Mouse (Mus musculus) midbrain, embryonic 12.5 days (tissue): ENCODE data around the gene Lca5. TPM values are rescaled to one million over a fixed set of nuclear protein-coding genes. Genes with fewer than 3 reads are reported as not detected.
A peak's percentile ranks its signal among the peaks of the same experiment; 100 is the strongest.

ENCODE experiments used
- ATAC-seq: fragments of 200-750 bp; cut with Nextera tagmentation; 2 replicates; pipeline ENCODE4 v1.8.0; 2017; ENCODE audit warnings: low read depth, moderate TSS enrichment, moderate library complexity; ENCODE audit not compliant: low FRiP score
- H3K27ac ChIP-seq: fragments of 300-500 bp; sonication (generic); replicated peaks from 2 replicates; pipeline ENCODE4 v1.5.1; 2016; ENCODE audit warnings: mild to moderate bottlenecking
- H3K27me3 ChIP-seq: fragments of 300-500 bp; sonication (generic); 2 replicates; pipeline ENCODE4 v1.6.1; 2016; ENCODE audit warnings: mild to moderate bottlenecking
- H3K36me3 ChIP-seq: fragments of 300-500 bp; sonication (generic); 2 replicates; pipeline ENCODE4 v1.6.1; 2016
- H3K4me1 ChIP-seq: fragments of 300-500 bp; sonication (generic); 2 replicates; pipeline ENCODE4 v1.6.1; 2016
- H3K4me2 ChIP-seq: fragments of 300-500 bp; sonication (generic); replicated peaks from 2 replicates; pipeline ENCODE4 v1.6.1; 2016; ENCODE audit warnings: mild to moderate bottlenecking, moderate library complexity
- H3K4me3 ChIP-seq: fragments of 300-500 bp; sonication (generic); 2 replicates; pipeline ENCODE4 v1.5.1; 2016; ENCODE audit warnings: mild to moderate bottlenecking
- H3K9ac ChIP-seq: fragments of 300-500 bp; sonication (generic); replicated peaks from 2 replicates; pipeline ENCODE4 v1.6.1; 2016; ENCODE audit warnings: mild to moderate bottlenecking, moderate library complexity
- H3K9me3 ChIP-seq: fragments of 300-500 bp; sonication (generic); 2 replicates; pipeline ENCODE4 v1.6.1; 2016; ENCODE audit warnings: mild to moderate bottlenecking
- WGBS: fragments of 180-500 bp; shearing (Covaris S2); methylation state at CpG from one replicate; pipeline ENCODE4 v1.1.7; 2016; 5-methylcytosine and 5-hydroxymethylcytosine counted together
- polyA plus RNA-seq: library from polyadenylated mRNA; unstranded; fragments of >200 nt; fragmentation: Nextera tagmentation; extraction: Ambion mirVana; gene quantifications from 2 replicates; pipeline ENCODE4 v1.2.1, GENCODE M21; 2016

Gene Lca5
- polyA plus RNA-seq, 1 experiment from 2014 or later: 23.1 TPM

DNA sequence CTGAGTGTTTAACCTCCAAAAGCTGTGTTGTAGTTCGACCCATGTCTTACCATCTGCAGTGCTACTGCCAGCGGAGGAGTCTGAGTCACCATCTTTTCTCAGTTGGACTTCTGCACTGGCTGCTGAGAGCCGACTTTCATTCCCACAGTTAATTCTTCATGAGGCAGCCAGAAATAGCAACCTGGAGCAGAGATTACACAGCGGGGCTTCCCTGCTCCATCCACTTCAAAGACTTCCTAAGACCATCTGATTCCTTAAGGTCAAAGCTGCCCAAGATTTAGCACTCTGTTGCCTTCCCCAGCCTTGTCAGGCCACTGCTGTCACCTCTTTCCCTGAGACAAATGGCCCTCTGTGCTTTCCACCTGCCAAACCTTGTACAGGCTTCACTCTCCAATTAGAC is 6.4 kb downstream of the Lca5 start:
- 43% methylated on average over 4 of the region's 4 CpGs for WGBS
- Histone ChIP-seq H3K9me3 (no peaks in the 10 kb centered on the region), H3K9ac (no peak overlapping the region), H3K36me3 (peaks cover 6% of the 10 kb centered on the region; the same call in 1 of the 2 replicates), H3K4me3 (no peak overlapping the region), H3K4me2 (no peak overlapping the region), H3K27ac (no peak overlapping the region), H3K27me3 (no peaks in the 10 kb centered on the region), H3K4me1 (no peaks in the 10 kb centered on the region; the same call in 1 of the 2 replicates)
- ATAC-seq: no peak; the same call in 1 of the 2 replicates

DNA sequence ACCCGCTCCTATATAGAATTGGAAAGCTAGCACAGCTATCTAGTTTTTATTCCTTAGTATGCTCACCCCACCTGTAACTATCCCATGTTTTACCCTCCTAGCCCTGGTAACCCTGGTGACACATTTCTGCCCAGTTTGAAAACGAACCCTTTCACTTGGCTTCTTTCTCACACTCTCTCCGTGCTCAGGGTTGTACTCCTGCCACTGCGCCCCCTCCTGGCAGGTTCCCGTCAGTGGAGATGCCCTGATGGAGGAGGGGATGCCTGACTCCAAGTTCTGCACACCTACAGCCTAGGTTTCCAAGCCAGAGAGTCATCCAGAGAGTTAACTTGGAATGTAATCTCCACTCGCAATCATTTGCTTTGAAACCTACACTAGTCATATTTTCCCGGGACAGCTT is 7.3 kb downstream of the Lca5 start:
- WGBS: 61% methylated on average over 7 of the region's 7 CpGs
- Histone ChIP-seq H3K27ac (no peak overlapping the region), H3K9ac (no peak overlapping the region), H3K9me3 (no peaks in the 10 kb centered on the region), H3K36me3 (peaks cover 6% of the 10 kb centered on the region; the same call in 1 of the 2 replicates), H3K4me2 (no peak overlapping the region), H3K27me3 (no peaks in the 10 kb centered on the region), H3K4me3 (no peak overlapping the region), H3K4me1 (no peaks in the 10 kb centered on the region; the same call in 1 of the 2 replicates)
- ATAC-seq: peak; percentile 56; the same call in 1 of the 2 replicates

DNA sequence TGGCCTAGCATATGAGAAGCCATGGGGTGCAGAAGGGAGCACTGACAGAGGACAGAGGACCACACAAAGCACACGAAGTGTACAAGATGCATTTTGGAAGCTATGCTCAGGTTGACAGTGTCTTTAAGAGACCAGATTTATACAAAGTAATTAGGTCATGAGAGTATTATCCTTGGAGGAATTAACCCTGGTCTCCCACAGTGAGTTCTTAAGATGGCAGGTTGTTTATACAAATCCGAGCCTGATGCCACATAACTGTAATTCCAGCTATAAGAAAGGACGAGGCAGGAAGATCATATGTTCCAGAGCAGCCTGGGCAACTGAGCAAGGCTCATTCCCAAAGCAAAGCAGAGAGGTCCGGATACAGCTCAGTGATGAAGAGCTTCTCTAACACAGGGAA is 13.0 kb downstream of the Lca5 start:
- no peak for ATAC-seq

DNA sequence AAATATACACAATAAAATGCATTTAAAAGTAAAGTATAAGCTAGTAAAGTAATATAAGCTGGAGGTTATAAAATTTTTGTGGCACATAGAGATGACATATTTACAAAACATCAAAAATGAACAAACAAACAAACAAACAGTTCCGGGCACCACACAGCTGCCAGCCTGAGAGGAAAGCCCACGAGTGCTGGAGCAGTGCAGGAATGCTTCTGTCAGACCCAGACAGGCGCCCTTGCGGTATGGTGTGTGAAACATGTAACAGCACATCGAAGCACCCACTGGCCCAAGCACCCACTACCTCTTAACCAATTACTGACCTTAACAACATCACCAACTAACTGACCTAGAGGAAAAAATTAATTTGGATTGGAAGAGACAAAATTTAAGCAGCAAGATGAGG is 22.0 kb downstream of the Lca5 start:
- Histone ChIP-seq H3K36me3 (peaks cover 39% of the 10 kb centered on the region), H3K9ac (no peak overlapping the region)
- 92% methylated on average over 5 of the region's 5 CpGs for WGBS

More for the DNA sequence above, 13.0 kb downstream of the Lca5 start:
- Histone ChIP-seq H3K36me3 (peaks cover 30% of the 10 kb centered on the region), H3K4me1 (no peaks in the 10 kb centered on the region), H3K27ac (no peak overlapping the region), H3K9me3 (no peaks in the 10 kb centered on the region), H3K9ac (no peak overlapping the region), H3K27me3 (no peaks in the 10 kb centered on the region), H3K4me2 (no peak overlapping the region), H3K4me3 (no peak overlapping the region)
- 90% methylated on average over 4 of the region's 4 CpGs for WGBS

DNA sequence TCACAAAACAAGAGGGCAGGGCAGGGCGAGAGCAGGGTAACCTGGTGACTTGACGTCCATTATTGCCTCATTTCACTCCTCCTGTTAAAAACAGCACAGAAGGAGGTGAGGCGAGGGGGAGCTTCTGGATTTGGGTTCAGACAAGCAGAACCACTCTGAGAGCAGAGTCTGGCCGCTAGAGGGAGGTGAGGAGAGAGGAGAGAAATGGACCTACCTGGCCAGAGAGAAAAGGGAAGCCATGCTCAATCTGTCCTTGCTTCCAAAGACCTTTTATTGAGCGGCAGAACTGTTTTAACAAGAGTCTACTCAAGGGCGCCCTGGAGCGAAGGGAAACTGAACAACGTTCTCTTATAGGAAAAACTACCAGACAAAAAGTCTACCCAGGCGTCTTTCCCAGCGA is 27.9 kb downstream of the Lca5 start:
- H3K27ac ChIP-seq: no peak overlapping the region
- H3K4me3 ChIP-seq: no peak overlapping the region
- no peak for ATAC-seq
- peaks cover 22% of the 10 kb centered on the region for H3K36me3 ChIP-seq
- H3K9ac ChIP-seq: no peak overlapping the region
- WGBS: 72% methylated on average over 10 of the region's 10 CpGs
- no peaks in the 10 kb centered on the region for H3K4me1 ChIP-seq
- no peak overlapping the region for H3K4me2 ChIP-seq
- peaks cover 11% of the 10 kb centered on the region for H3K9me3 ChIP-seq
- no peaks in the 10 kb centered on the region for H3K27me3 ChIP-seq

More for the DNA sequence above, 22.0 kb downstream of the Lca5 start:
- ATAC-seq: no peak
- Histone ChIP-seq H3K27ac (no peak overlapping the region), H3K4me1 (no peaks in the 10 kb centered on the region), H3K4me3 (no peak overlapping the region), H3K9me3 (peaks cover 11% of the 10 kb centered on the region), H3K27me3 (no peaks in the 10 kb centered on the region), H3K4me2 (no peak overlapping the region)

DNA sequence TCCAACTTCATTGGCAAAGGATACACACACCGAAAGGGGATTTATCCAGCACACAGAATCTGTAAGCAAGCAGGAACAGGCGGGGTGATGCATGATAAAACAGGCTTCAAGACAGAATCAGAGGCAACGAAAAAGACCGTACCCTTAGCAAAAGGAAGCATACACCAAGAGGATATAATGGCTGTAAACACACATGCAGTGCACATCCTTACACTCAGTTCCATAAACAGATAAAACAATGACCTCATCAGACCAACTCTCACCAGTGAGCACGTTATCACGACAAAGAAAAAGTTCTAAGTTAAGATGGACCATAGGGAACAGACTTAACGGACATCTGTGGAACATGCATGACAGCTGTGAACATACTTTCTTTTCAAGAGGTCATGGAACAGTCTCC is 35.8 kb downstream of the Lca5 start:
- no peak for ATAC-seq
- WGBS: 83% methylated on average over 7 of the region's 7 CpGs
- Histone ChIP-seq H3K4me1 (no peaks in the 10 kb centered on the region), H3K36me3 (0 out of 2 replicates have a peak, but pooled peaks cover 9% of the 10 kb centered on the region), H3K4me2 (no peak overlapping the region), H3K27ac (no peak overlapping the region), H3K9me3 (no peaks in the 10 kb centered on the region), H3K9ac (no peak overlapping the region), H3K27me3 (no peaks in the 10 kb centered on the region), H3K4me3 (no peak overlapping the region)

DNA sequence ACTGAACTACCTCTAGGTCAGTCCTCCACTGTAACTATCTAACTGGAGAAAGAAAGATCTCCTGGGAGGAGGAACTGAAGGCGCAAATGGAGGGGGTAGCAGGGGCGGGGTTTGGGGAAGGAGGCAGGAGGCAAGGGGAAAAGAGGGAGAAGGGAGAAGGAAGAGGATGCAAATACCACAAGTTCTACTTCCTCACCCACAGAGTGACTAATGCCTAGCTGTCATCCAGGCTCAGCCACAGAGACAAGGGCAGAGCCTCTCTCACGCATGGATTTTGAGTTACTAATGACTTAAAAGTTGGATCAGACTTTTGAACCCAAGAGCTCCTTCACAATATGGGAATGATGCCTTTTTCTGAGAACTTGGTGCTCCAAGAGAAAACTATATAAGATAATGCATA is 40.1 kb downstream of the Lca5 start:
- H3K4me1 ChIP-seq: no peaks in the 10 kb centered on the region
- peaks cover 15% of the 10 kb centered on the region; the same call in 1 of the 2 replicates for H3K36me3 ChIP-seq
- no peak overlapping the region for H3K9ac ChIP-seq
- H3K4me2 ChIP-seq: no peak overlapping the region
- no peak for ATAC-seq
- 54% methylated on average over 3 of the region's 3 CpGs for WGBS
- H3K27ac ChIP-seq: no peak overlapping the region
- H3K4me3 ChIP-seq: no peak overlapping the region
- no peaks in the 10 kb centered on the region for H3K27me3 ChIP-seq
- H3K9me3 ChIP-seq: no peaks in the 10 kb centered on the region

DNA sequence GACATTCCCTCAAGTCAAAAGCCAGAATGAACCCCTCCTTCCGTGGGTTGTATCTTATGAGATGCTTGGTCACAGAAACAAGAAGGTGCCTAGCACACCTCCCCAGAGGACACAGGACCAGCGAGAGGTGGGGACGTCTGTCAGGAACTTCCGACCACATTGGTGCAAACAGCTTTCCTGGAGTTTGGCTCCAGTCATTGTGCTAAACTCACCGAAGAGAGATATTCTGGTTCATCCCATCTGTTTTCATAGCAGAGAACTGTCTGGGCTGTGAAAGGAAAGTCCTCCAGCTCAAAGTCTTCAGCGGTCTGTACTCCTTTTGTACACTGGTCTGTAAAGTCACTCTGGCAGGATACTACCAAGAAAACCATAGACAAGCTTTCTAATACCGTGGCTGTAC is 41.5 kb downstream of the Lca5 start:
- Histone ChIP-seq H3K36me3 (peaks cover 24% of the 10 kb centered on the region), H3K4me1 (no peaks in the 10 kb centered on the region), H3K9ac (no peak overlapping the region), H3K9me3 (no peaks in the 10 kb centered on the region), H3K27ac (no peak overlapping the region), H3K4me2 (no peak overlapping the region), H3K27me3 (no peaks in the 10 kb centered on the region), H3K4me3 (no peak overlapping the region)
- ATAC-seq: no peak
- 92% methylated on average over 7 of the region's 7 CpGs for WGBS

DNA sequence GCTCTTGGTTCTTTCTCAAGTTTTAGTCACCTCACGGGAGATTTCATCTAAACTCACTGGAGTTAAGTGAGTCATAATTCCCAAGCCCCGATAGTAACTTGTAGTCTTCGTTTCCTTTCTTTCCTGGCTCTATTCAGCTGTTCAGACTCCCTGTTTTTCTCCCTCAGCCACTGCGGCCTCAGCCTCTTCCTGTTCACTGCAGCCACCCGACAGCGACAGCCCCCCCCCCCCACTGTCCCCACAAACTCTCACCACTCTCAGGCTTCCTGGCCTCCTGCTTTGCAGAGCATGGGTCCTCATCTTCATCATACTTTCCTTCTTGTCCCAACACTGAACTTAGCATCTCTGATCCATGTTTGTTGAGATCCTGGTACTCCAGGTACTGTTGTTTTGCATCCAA is 42.7 kb downstream of the Lca5 start:
- Histone ChIP-seq H3K9ac (no peak overlapping the region), H3K4me3 (no peak overlapping the region), H3K27ac (no peak overlapping the region), H3K4me1 (no peaks in the 10 kb centered on the region), H3K27me3 (no peaks in the 10 kb centered on the region), H3K36me3 (peaks cover 30% of the 10 kb centered on the region), H3K4me2 (no peak overlapping the region), H3K9me3 (no peaks in the 10 kb centered on the region)
- ATAC-seq: no peak
- WGBS: 75% methylated on average over 6 of the region's 6 CpGs

DNA sequence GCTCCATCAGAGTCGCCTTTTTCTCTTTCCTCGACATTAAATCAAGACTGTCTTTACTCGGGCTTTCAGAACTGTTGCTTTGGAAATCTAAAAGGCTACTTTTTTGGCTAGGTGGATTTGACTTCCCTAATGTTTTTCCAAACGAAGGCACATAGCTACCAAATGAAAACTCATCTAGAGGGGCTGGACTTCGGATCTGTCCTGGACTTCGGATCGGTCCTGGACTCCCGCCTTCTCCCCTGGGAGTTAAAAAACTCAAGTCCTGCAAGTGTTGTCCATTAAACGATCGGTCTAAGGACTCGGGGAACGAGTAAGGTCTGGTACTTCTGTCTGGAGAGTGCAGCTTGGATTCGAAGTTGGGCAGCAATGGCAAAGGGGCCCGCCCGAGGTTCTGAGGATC is 45.5 kb downstream of the Lca5 start:
- Histone ChIP-seq H3K9me3 (no peaks in the 10 kb centered on the region), H3K4me1 (no peaks in the 10 kb centered on the region), H3K4me2 (no peak overlapping the region), H3K4me3 (no peak overlapping the region), H3K27ac (no peak overlapping the region), H3K36me3 (peaks cover 30% of the 10 kb centered on the region), H3K27me3 (no peaks in the 10 kb centered on the region), H3K9ac (no peak overlapping the region)
- 94% methylated on average over 15 of the region's 15 CpGs for WGBS
- ATAC-seq: no peak

DNA sequence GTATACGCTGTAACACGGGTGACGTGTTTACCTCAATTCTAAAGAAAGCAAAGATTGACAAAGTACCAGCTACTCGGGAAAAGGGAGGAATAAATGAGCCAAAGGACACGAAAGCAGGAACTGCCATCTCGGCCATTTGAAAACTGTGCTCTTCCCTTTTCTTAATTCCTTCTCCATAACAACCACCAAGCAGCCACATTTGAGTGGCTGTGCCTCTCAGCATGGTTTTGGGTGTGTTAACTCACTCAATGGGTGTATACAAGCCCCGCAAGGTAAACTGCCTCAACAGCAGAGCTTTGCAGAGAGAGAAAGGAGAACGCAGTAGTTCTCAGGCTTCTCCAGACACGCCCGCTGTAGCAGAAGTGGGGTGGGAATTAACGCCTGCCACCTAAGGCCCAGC is 48.9 kb downstream of the Lca5 start:
- WGBS: 82% methylated on average over 11 of the region's 11 CpGs

DNA sequence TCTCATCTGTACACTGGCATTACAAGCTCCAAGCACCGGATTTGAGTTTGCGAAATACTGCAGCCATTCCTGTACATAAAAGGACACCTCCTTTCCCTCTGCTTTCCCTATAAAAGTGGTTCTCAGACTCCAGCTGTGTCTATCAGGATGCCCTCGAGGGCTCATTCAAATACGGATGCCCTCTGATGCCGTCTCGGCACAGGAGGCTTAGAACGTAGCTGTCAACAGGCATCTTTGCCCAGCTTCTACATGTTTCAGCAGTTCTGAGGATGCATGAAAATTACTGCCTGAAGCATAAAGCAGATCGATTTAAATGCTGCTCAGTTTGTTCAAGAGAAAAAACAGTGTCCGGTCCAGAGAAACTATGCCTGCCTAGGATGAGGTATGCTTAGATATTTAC is 51.4 kb downstream of the Lca5 start:
- H3K4me1 ChIP-seq: no peaks in the 10 kb centered on the region
- WGBS: 79% methylated on average over 9 of the region's 9 CpGs
- H3K4me3 ChIP-seq: no peak overlapping the region
- H3K27me3 ChIP-seq: no peaks in the 10 kb centered on the region
- ATAC-seq: no peak
- no peak overlapping the region for H3K9ac ChIP-seq
- H3K9me3 ChIP-seq: no peaks in the 10 kb centered on the region
- no peak overlapping the region for H3K4me2 ChIP-seq
- no peak overlapping the region for H3K27ac ChIP-seq
- H3K36me3 ChIP-seq: peaks cover 16% of the 10 kb centered on the region; the same call in 1 of the 2 replicates

More for the DNA sequence above, 48.9 kb downstream of the Lca5 start:
- ATAC-seq: no peak
- no peaks in the 10 kb centered on the region for H3K9me3 ChIP-seq
- no peak overlapping the region for H3K4me2 ChIP-seq
- no peak overlapping the region for H3K27ac ChIP-seq
- no peaks in the 10 kb centered on the region for H3K4me1 ChIP-seq
- peaks cover 23% of the 10 kb centered on the region for H3K36me3 ChIP-seq
- H3K9ac ChIP-seq: no peak overlapping the region
- H3K4me3 ChIP-seq: no peak overlapping the region
- H3K27me3 ChIP-seq: no peaks in the 10 kb centered on the region

DNA sequence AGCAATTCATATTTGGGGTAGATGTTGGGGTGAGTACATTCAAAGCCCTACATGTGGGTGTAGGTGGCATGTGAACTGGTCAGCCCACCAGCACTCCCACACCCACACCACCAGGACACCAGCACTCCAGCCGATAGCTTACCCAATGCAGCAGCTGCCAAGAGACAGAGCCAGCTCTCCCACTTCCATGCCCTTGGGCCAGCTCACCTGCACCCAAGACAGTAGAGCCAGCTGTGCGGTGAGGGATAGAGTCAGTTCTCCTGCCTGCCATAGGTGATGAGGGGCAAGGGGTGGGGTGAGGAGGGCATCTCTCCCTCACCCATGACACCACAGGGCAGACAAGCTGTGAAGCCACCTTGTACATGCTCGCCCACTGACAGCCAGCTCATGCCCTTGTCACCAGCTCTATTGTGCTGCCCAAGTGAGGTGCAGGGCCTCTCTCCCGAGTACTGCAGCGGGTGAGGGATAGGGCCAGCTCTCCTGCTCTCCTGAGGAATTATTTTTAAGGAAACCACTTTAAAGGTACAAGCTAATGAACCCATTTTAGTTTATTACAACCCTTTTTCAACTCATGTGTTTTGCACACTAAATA is 54.6 kb downstream of the Lca5 start:
- H3K4me2 ChIP-seq: no peak overlapping the region
- no peaks in the 10 kb centered on the region for H3K36me3 ChIP-seq
- no peak overlapping the region for H3K4me3 ChIP-seq
- 0 out of 2 replicates have a peak, but pooled peaks have one; percentile 16 for ATAC-seq
- 85% methylated on average over 5 of the region's 5 CpGs for WGBS
- no peaks in the 10 kb centered on the region for H3K27me3 ChIP-seq
- H3K27ac ChIP-seq: no peak overlapping the region
- no peaks in the 10 kb centered on the region for H3K4me1 ChIP-seq
- H3K9me3 ChIP-seq: no peaks in the 10 kb centered on the region
- no peak overlapping the region for H3K9ac ChIP-seq
